In the genomic region with DNA sequence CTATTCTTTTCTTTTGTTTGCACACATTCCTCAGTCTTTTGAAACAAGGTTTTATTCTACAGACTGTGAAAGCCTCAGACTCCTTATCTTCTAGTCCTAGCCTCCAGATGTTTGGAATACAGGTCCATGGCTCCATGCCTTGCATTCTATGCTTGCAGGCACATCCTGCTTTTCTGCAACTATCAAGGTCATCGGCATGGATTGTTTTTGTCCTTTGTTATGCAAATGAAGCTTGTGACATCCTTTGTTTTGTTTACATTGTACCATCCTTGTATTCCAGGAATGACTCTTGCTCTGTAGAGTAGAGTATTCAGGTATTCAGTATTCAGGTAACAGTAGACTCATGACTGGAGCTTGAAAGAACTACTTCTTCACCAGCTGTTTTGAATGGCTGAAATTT, we compare ENCODE assay signal across 23 mouse cellular contexts. TPM values are rescaled to one million over a fixed set of nuclear protein-coding genes. Genes with fewer than 3 reads are reported as not detected.
DNase-seq lines count a peak whose midpoint lies in the region; TF ChIP-seq lines count a peak whose summit lies in the region.
"Had no signal": no experiment of that assay in that cellular context is flagged by ENCODE, and none has a peak within 500 bp of the region (broad histone marks: within the 10 kb centered on the region; RNA-seq: fewer than 3 reads in every experiment).

No protein-coding gene starts in this region.

- in situ Hi-C loops in ES-E14 (cut with MboI; ENCODE audit: low sequenced_read_pairs in 2 of 2, unreplicated experiment in 2 of 2), result no loop called here

- H3K36me3 ChIP-seq in ES-E14 (ENCODE audit: control insufficient read depth, insufficient read depth, low read length, poor library complexity, severe bottlenecking), result no peaks in the 10 kb centered on the region
- H3K36me3 ChIP-seq in limb, embryonic 10.5 days, result no peaks in the 10 kb centered on the region
- H3K36me3 ChIP-seq: G1E had no signal

- DNase-seq in ES-CJ7 (ENCODE audit: low read depth, low spot score), result peak; percentile 71
- peak; percentile 17 for DNase-seq in ES-E14 (ENCODE audit: low read depth, low spot score)
- peak; percentile 63 for DNase-seq in R1 (ENCODE audit: low read depth, low spot score)
- DNase-seq in ZHBTc4 (ENCODE audit: low read depth, low spot score), result peak; percentile 50
- no peak for DNase-seq in limb, embryonic 10.5 days (ENCODE audit: low spot score)
- no peak for DNase-seq in embryo, embryonic 10 days (ENCODE audit: low spot score)
- no peak for DNase-seq in natural killer cell, adult 2 months (ENCODE audit: low spot score in 2 of 2)
- DNase-seq in left cerebral cortex, adult 11 months (ENCODE audit: low spot score), result no peak
- DNase-seq: adrenal gland, adult 2 months; adrenal gland, adult 8-10 months; adrenal gland, postnatal 10 days; adrenal gland, postnatal 14 days; adrenal gland, postnatal 25 days; adrenal gland, postnatal 36 days; B cell, adult 2 months; cerebellum, adult 11 months; cerebellum, adult 11-12 months; cerebellum, adult 18-20 months; cerebellum, adult 2 months; cerebellum, adult 8-10 months; cerebellum, adult 9-10 months had no signal

- no peaks in the 10 kb centered on the region for H3K27me3 ChIP-seq in limb, embryonic 10.5 days (ENCODE audit: low read depth, poor library complexity, severe bottlenecking)
- H3K27me3 ChIP-seq: CH12.LX had no signal

- H3K9me3 ChIP-seq in ES-E14 (ENCODE audit: control insufficient read depth, insufficient read depth, low read depth, low read length), result peaks cover 3% of the 10 kb centered on the region; the same call in 1 of the 2 replicates
- H3K9me3 ChIP-seq in limb, embryonic 10.5 days (replicated peaks), result no peaks in the 10 kb centered on the region
- H3K9me3 ChIP-seq: G1E had no signal

- no peak overlapping the region for H3K4me3 ChIP-seq in ES-E14 (ENCODE audit: insufficient read depth in 1 of 2, low read depth in 1 of 2, low read length in 2 of 2, poor library complexity in 1 of 2, severe bottlenecking in 1 of 2)
- H3K4me3 ChIP-seq in limb, embryonic 10.5 days, result no peak overlapping the region

- H3K9ac ChIP-seq in ES-E14 (ENCODE audit: insufficient read depth, low read depth, low read length, poor library complexity, severe bottlenecking), result no peak overlapping the region

- no peak overlapping the region for H3K27ac ChIP-seq in ES-E14 (ENCODE audit: insufficient read depth, low read depth, low read length, poor library complexity, severe bottlenecking)
- no peak overlapping the region for H3K27ac ChIP-seq in limb, embryonic 10.5 days

- WGBS in limb, embryonic 10.5 days, result 89% methylated on average over 1 of the region's 1 CpGs

- no peaks in the 10 kb centered on the region for H3K4me1 ChIP-seq in ES-E14 (ENCODE audit: control insufficient read depth in 2 of 2, insufficient read depth in 2 of 2, low read length in 2 of 2, poor library complexity in 1 of 2)
- no peaks in the 10 kb centered on the region for H3K4me1 ChIP-seq in limb, embryonic 10.5 days

TF ChIP-seq in ES-E14, 5 proteins besides CTCF, POLR2A, EP300 and RAD21:
- TF ChIP-seq ZC3H11A (IDR thresholded peaks at IDR 0.05; ENCODE audit: borderline replicate concordance, low read depth, low read length), result no peak
- no peak for TF ChIP-seq HCFC1 (IDR thresholded peaks at IDR 0.05; ENCODE audit: borderline replicate concordance, insufficient read depth, low read length)
- TF ChIP-seq MAFK (IDR thresholded peaks at IDR 0.05; ENCODE audit: insufficient read depth, low read depth, low read length), result no peak
- TF ChIP-seq CHD2 (IDR thresholded peaks at IDR 0.05; ENCODE audit: low read depth, low read length), result no peak
- no peak for TF ChIP-seq ZNF384 (IDR thresholded peaks at IDR 0.05; ENCODE audit: low read depth, low read length)

RNA-seq across cellular contexts. Expression of a gene that starts 36.2 kb away (rescaled TPM):
- 1.3 and 1.4 TPM in 2 replicates for total RNA-seq in ES-E14 (2012; rRNA removed)
- polyA plus RNA-seq in limb, embryonic 10.5 days (2016; fragmentation: Nextera tagmentation; extraction: Ambion mirVana), result 0.35 and 0.41 TPM in 2 replicates

Comparison
In these comparisons a context has a peak if more than half of its experiments do, and no peak if none do; other contexts are left out.
1. DNase-seq: peak in ES-CJ7 (single experiment), ES-E14 (single experiment), R1 (single experiment) and ZHBTc4 (single experiment); none in limb, embryonic 10.5 days (single experiment), embryo, embryonic 10 days (single experiment), natural killer cell, adult 2 months (0 of 2) and left cerebral cortex, adult 11 months (single experiment).